Mouse (Mus musculus) megakaryocyte, embryonic 14.5 days (primary cell): ENCODE data around the gene Zfp142.

Source experiments
- FLI1 ChIP-seq: IDR thresholded peaks from 2 replicates; pipeline ENCODE4 v1.6.1; 2012; ENCODE audit warnings: low read length, inconsistent platforms, mixed read lengths
- GATA1 ChIP-seq: IDR thresholded peaks from 3 replicates; pipeline ENCODE4 v1.6.1; 2012; ENCODE audit warnings: mixed read lengths, low read length, inconsistent platforms, borderline replicate concordance

- TF ChIP-seq FLI1 = no peak
- TF ChIP-seq GATA1 = no peak
Observed at GRCm38 (mm10) chr1:74524746-74525145, 63.3 kb downstream of the Zfp142 start.
